Mouse (Mus musculus): Measurements from ENCODE around the gene Lrrc25. TPM values are rescaled to one million over a fixed set of nuclear protein-coding genes. Genes with fewer than 3 reads are reported as not detected.

Gene Lrrc25
- total RNA-seq (2023) = 10 to 100 TPM; 65.7 to 79.1 TPM

DNA sequence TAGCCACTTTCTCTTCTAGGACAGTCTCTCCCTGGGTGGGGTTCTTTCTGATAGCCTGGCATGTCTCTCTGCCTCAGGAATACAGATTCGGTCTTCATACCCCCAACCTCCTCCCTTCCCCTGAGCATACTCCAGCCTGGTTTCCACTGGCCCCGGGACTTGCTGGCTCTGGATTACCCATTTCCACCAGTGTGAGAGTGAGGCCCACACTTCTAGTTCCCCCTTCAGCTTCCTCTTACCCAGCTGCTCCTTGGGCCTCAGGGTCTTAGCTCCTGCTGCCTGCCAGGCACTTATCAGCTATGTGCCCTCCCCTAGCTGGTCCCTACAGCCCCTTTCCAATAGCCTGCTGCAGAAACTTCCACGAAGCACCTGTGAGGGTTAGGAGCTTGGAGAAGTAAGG, at the start of gene Lrrc25:
Lrrc25 (plus strand) TSS at position 262 of the 400 bp plus-strand sequence.

DNA sequence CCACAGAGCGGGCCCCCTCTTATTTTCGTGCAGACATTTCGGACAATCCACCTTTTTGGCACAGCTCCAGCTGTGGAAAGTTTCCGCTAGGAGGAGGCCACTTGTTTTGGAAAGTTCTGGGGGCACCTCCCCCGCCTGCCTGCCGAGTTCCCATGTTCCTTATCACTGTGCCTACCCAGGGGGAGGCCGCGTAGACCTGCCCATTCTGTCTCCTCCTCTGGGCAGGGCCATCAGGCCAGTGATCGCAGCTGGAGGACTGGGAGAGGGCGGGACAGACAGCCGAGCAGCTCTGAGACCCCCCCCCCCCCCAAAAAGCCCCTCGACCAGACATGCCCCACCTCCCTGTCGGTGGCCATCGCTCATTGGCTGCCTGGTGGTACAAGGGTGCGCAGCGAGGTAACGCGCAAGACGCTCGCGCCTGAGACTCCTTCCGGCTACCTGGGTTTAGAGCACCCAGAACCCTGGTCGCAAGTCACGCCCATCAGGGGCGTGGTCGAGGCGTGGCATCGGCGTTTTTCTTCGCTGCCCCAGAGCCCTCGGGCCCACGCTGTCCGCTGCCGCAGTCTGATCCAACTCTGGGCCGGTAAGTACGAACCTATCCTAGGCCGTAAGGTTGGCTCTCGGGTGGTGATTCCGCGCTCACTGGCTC, 21.9 kb upstream of the Lrrc25 start, which contains the start of gene Isyna1:
Isyna1 (plus strand) TSS at position 413 of the 649 bp plus-strand sequence.

GRCm38 (mm10) chr8:70608749-70609367, 7.1 kb upstream of the Lrrc25 start, which contains the start of gene Ssbp4:
TSS of gene Ssbp4 (minus strand) at chr8:70608872.

DNA sequence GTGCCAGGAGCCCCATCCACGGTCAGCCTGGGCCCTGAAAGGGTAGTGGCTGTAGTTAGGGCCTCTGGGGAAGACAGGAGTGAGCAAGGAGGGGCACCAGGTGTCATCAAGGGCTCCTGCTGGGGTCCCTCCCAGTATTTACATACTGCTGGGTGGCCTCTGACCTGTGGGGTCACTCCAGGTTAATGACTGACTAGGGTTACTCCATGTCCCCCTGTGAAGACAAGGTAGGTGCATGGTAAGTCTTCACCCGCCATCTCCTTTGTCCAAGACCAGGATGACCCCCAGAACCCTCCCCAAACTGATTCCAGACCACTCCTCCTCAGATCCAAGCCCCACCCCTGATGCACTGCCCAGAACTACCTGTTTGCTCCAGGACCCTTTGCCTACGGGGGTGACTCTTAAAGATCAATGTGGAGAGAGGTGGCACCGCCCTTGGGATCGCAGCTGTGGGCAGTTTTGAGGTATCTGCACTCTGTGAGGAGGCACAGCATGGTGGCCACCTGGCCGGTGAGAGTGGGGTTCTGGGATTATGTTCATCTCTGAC, 16.5 kb downstream of the Lrrc25 start, which contains the start of gene Gdf15:
Gdf15 (minus strand) TSS at position 111 of the 547 bp plus-strand sequence.

GRCm38 (mm10) chr8:70660273-70660725, 44.3 kb downstream of the Lrrc25 start, which contains the start of gene Pgpep1:
TSS of gene Pgpep1 (minus strand) at chr8:70660388.

Other genes starting within 250 kb of the Lrrc25 start
- under 1 TPM; 0.13 to 0.26 TPM for gene Comp, start 242.6 kb upstream of the Lrrc25 start, total RNA-seq (2023)
- gene Crtc1, start 176.6 kb upstream of the Lrrc25 start, total RNA-seq (2023) = 1 to 10 TPM; 3.9 to 6.9 TPM
- 1 to 10 TPM; 4.0 to 4.1 TPM for gene Klhl26, start 139.2 kb upstream of the Lrrc25 start, total RNA-seq (2023)
- gene Tmem59l, start 128.8 kb upstream of the Lrrc25 start, total RNA-seq (2023) = not detected
- not detected for gene Crlf1, start 123.0 kb upstream of the Lrrc25 start, total RNA-seq (2023)
- gene Rex1bd, start 109.4 kb upstream of the Lrrc25 start, total RNA-seq (2023) = 10 to 100 TPM; 38.6 to 39.3 TPM
- 1,000 to 10,000 TPM; 1,032 to 1,222 TPM for gene Uba52, start 105.4 kb upstream of the Lrrc25 start, total RNA-seq (2023)
- 100 to 1,000 TPM; 181 to 184 TPM for gene Fkbp8, start 88.4 kb upstream of the Lrrc25 start, total RNA-seq (2023)
- 10 to 100 TPM; 38.1 to 38.4 TPM for gene Kxd1, start 88.2 kb upstream of the Lrrc25 start, total RNA-seq (2023)
- 10 to 100 TPM; 32.2 to 37.9 TPM for gene Ell, start 76.7 kb upstream of the Lrrc25 start, total RNA-seq (2023)
- gene Isyna1, start 21.8 kb upstream of the Lrrc25 start, total RNA-seq (2023) = 10 to 100 TPM; 29.5 to 40.1 TPM
- gene Ssbp4, start 7.3 kb upstream of the Lrrc25 start, total RNA-seq (2023) = 10 to 100 TPM; 60.1 to 77.7 TPM
- under 1 TPM; 0.49 to 0.90 TPM for gene Gdf15, start 16.3 kb downstream of the Lrrc25 start, total RNA-seq (2023)
- 1 to 10 TPM; 3.6 to 5.1 TPM for gene Pgpep1, start 44.2 kb downstream of the Lrrc25 start, total RNA-seq (2023)
- 10 to 100 TPM; 40.7 to 61.6 TPM for gene Lsm4, start 57.1 kb downstream of the Lrrc25 start, total RNA-seq (2023)
- gene Jund, start 82.8 kb downstream of the Lrrc25 start, total RNA-seq (2023) = 1,000 to 10,000 TPM in 1 of 2 experiments, 100 to 1,000 TPM in 1; 926 to 1,259 TPM
- 1 to 10 TPM; 7.5 to 9.1 TPM for gene Iqcn, start 87.3 kb downstream of the Lrrc25 start, total RNA-seq (2023)
- under 1 TPM in 1 of 2 experiments, not detected in 1; 0.64 TPM for gene Gm3336, start 102.4 kb downstream of the Lrrc25 start, total RNA-seq (2023)
- gene Pde4c, start 107.6 kb downstream of the Lrrc25 start, total RNA-seq (2023) = under 1 TPM; 0.31 to 0.50 TPM
- gene Rab3a, start 138.5 kb downstream of the Lrrc25 start, total RNA-seq (2023) = 1 to 10 TPM; 2.6 to 3.0 TPM
- 10 to 100 TPM; 20.1 to 25.7 TPM for gene Mpv17l2, start 144.8 kb downstream of the Lrrc25 start, total RNA-seq (2023)
- 10 to 100 TPM; 18.6 to 20.8 TPM for gene Pik3r2, start 160.6 kb downstream of the Lrrc25 start, total RNA-seq (2023)
- gene Mast3, start 188.9 kb downstream of the Lrrc25 start, total RNA-seq (2023) = 100 to 1,000 TPM; 167 to 179 TPM
- gene Il12rb1, start 192.3 kb downstream of the Lrrc25 start, total RNA-seq (2023) = under 1 TPM; 0.42 to 0.57 TPM
- gene Arrdc2, start 223.6 kb downstream of the Lrrc25 start, total RNA-seq (2023) = 10 to 100 TPM; 16.6 to 20.4 TPM
- not detected for gene Kcnn1, start 247.1 kb downstream of the Lrrc25 start, total RNA-seq (2023)

All from neutrophil, adult 83 days (primary cell).